Mouse (Mus musculus) megakaryocyte, embryonic 14.5 days (primary cell): ENCODE results near the gene Cma1.

ENCODE experiments used
- FLI1 ChIP-seq: IDR thresholded peaks from 2 replicates; pipeline ENCODE4 v1.6.1; 2012; ENCODE audit warnings: low read length, inconsistent platforms, mixed read lengths
- GATA1 ChIP-seq: IDR thresholded peaks from 3 replicates; pipeline ENCODE4 v1.6.1; 2012; ENCODE audit warnings: mixed read lengths, low read length, inconsistent platforms, borderline replicate concordance

GRCm38 (mm10) chr14:55898947-55899346, 45.5 kb downstream of the Cma1 start:
- TF ChIP-seq GATA1 (no peak), FLI1 (no peak)
